Mouse (Mus musculus) limb, embryonic 14.5 days (tissue): ENCODE data around the gene Sesn1. TPM values are rescaled to one million over a fixed set of nuclear protein-coding genes. Genes with fewer than 3 reads are reported as not detected.

Experiments
- ATAC-seq: fragments of 200-750 bp; cut with Nextera tagmentation; 2 replicates; pipeline ENCODE4 v1.8.0; 2017; ENCODE audit warnings: low read depth, moderate number of reproducible peaks, moderate TSS enrichment; ENCODE audit not compliant: low FRiP score
- DNase-seq: peaks from one replicate; pipeline ENCODE4 v3.0.0-alpha.2; 2015; ENCODE audit warnings: low spot score
- H3K27ac ChIP-seq: fragments of 300-500 bp; sonication (generic); replicated peaks from 2 replicates; pipeline ENCODE4 v1.5.1; 2014; ENCODE audit warnings: low read depth, mild to moderate bottlenecking, low read length, moderate library complexity, mixed read lengths
- H3K27me3 ChIP-seq: fragments of 300-500 bp; sonication (generic); 2 replicates; pipeline ENCODE4 v1.6.1; 2014; ENCODE audit warnings: low read length, mixed read lengths; ENCODE audit not compliant: control insufficient read depth, insufficient read depth
- H3K36me3 ChIP-seq: fragments of 300-500 bp; sonication (generic); 2 replicates; pipeline ENCODE4 v1.6.1; 2014; ENCODE audit warnings: mild to moderate bottlenecking, low read length, moderate library complexity, mixed read lengths; ENCODE audit not compliant: control insufficient read depth, insufficient read depth
- H3K4me1 ChIP-seq: fragments of 300-500 bp; sonication (generic); 2 replicates; pipeline ENCODE4 v1.6.1; 2014; ENCODE audit warnings: antibody characterized with exemption, low read length, mixed read lengths; ENCODE audit not compliant: control insufficient read depth, insufficient read depth
- H3K4me2 ChIP-seq: fragments of 300-500 bp; sonication (generic); replicated peaks from 2 replicates; pipeline ENCODE4 v1.6.1; 2014; ENCODE audit warnings: low read depth, mild to moderate bottlenecking, low read length, moderate library complexity; ENCODE audit not compliant: severe bottlenecking
- H3K4me3 ChIP-seq: fragments of 300-500 bp; sonication (generic); replicated peaks from 2 replicates; pipeline ENCODE4 v1.5.1; 2014; ENCODE audit warnings: low read length
- H3K9ac ChIP-seq: fragments of 300-500 bp; sonication (generic); 2 replicates; pipeline ENCODE4 v1.6.1; 2014; ENCODE audit warnings: mild to moderate bottlenecking, low read depth, low read length, moderate library complexity; ENCODE audit not compliant: severe bottlenecking
- H3K9me3 ChIP-seq: fragments of 300-500 bp; sonication (generic); 2 replicates; pipeline ENCODE4 v1.6.1; 2016; ENCODE audit warnings: low read length; ENCODE audit not compliant: control insufficient read depth
- POLR2A ChIP-seq: fragments of 200-500 bp; IDR thresholded peaks from 2 replicates; pipeline ENCODE4 v1.8.0; 2012; ENCODE audit warnings: inconsistent platforms, mild to moderate bottlenecking, moderate library complexity, borderline replicate concordance; ENCODE audit not compliant: insufficient read depth, insufficient read length; ENCODE audit errors: extremely low read depth
- WGBS: fragments of 180-500 bp; shearing (Covaris S2); extraction: QIAGEN DNeasy Blood & Tissue Kit; methylation state at CpG from one replicate; pipeline ENCODE4 v1.1.7; 2014; 5-methylcytosine and 5-hydroxymethylcytosine counted together
- polyA plus RNA-seq, 2 experiments: library from polyadenylated mRNA; depleted of rRNA in 1 of 2; stranded (reverse) in 1 of 2; unstranded in 1 of 2; fragments of >200 nt; fragmentation: Nextera tagmentation in 1 of 2; extraction: Ambion mirVana in 1 of 2; gene quantifications; 2 replicates each; pipeline versions ENCODE4 v1.2.1 to v1.2.3; 2012 to 2014

The Sesn1 gene
- polyA plus RNA-seq, 2 experiments: 37.0 to 42.9 TPM

DNA sequence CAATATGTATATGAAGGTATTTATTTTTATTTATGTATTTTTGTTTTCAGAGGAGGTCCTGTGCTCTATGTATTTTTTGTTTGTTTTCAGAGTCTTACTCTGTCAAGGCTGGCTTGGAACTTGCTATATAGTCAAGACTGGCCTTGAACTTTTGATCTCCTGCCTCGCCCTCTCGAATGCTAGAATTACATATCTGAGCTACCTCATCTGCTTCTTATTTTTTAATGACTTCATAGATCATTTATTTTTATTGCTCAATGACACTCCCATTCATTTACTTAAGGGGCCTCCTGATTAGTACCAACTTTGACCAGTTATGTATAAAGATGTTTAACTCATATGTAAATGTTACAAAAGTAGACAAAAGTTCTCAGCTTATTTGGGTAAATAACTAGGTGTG, 87.1 kb downstream of the Sesn1 start:
- ATAC-seq (no peak), DNase-seq (no peak)
- no peak overlapping the region for H3K4me2 ChIP-seq
- no peak for TF ChIP-seq POLR2A
- H3K27me3 ChIP-seq: no peaks in the 10 kb centered on the region
- H3K9ac ChIP-seq: no peak overlapping the region
- no peaks in the 10 kb centered on the region for H3K9me3 ChIP-seq
- H3K36me3 ChIP-seq: peaks cover 38% of the 10 kb centered on the region
- WGBS: 80% methylated on average over 2 of the region's 2 CpGs
- no peak overlapping the region for H3K4me3 ChIP-seq
- H3K27ac ChIP-seq: no peak overlapping the region
- H3K4me1 ChIP-seq: peaks cover 18% of the 10 kb centered on the region

DNA sequence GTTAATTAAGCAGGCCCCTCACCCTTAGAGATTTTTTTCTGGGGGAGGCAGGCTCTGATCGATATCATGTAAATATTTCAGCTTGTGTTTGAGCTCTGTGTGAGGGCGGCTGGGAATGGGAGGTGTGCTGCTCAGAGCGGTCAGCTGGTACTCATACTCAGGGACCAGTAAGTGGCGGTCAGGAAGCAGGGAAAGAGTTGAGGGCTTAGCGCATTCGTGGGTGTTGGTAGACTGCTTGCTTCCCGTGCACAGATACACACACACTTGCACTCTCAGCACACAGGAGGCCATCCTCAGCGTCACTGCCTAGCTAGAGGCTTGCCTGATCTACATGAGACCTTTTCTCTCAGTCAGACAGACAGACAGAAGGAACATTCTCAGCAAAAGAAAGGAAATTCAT, 91.7 kb downstream of the Sesn1 start:
- no peak overlapping the region for H3K4me3 ChIP-seq
- H3K4me1 ChIP-seq: no peaks in the 10 kb centered on the region
- no peaks in the 10 kb centered on the region for H3K9me3 ChIP-seq
- DNase-seq (no peak), ATAC-seq (no peak)
- H3K36me3 ChIP-seq: peaks cover 63% of the 10 kb centered on the region
- H3K4me2 ChIP-seq: no peak overlapping the region
- no peak for TF ChIP-seq POLR2A
- H3K27me3 ChIP-seq: no peaks in the 10 kb centered on the region
- H3K27ac ChIP-seq: no peak overlapping the region
- 87% methylated on average over 8 of the region's 8 CpGs for WGBS
- no peak overlapping the region for H3K9ac ChIP-seq

DNA sequence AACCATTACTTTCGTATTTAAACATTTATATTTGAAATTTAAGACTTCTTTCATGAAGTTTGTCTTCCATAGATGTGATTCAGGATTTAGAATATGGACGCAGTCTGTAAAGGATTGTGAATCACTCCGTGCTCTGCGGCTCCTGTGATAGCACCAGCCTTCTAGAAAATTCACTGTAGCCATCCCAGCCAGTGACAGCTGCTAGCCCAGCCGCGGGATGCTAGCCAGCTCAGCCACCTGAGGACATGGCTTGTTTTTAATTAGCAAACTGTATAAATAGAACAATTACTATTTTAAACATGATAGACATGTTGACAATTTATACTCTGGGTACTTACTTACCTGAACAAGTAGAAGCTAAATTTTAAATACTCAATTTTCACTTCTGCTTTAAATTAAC, 92.1 kb downstream of the Sesn1 start:
- ATAC-seq (no peak), DNase-seq (no peak)
- Histone ChIP-seq H3K36me3 (peaks cover 64% of the 10 kb centered on the region), H3K4me2 (no peak overlapping the region), H3K9ac (no peak overlapping the region), H3K4me3 (no peak overlapping the region), H3K27me3 (no peaks in the 10 kb centered on the region), H3K4me1 (no peaks in the 10 kb centered on the region), H3K9me3 (no peaks in the 10 kb centered on the region), H3K27ac (no peak overlapping the region)
- 88% methylated on average over 6 of the region's 6 CpGs for WGBS
- no peak for TF ChIP-seq POLR2A

DNA sequence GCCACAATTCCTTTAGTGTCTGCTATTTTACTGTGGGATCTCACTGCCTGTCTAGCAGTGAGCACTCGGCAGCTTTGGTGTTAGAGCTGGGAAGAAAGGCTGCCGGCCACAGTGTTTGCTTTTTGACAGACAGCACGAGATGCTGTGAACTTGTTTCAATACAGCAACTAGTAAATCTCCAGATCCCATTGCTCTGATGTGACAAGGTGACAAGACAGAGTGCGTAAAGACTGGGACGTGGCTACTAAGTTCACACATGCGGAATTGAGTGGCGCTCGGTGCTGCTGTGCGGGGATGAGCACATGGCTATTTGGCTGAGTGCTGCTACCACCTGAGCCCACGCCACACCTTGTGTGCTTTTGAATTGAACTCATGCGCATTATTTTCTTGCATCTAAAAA, 97.7 kb downstream of the Sesn1 start:
- peaks cover 47% of the 10 kb centered on the region for H3K36me3 ChIP-seq
- 81% methylated on average over 11 of the region's 11 CpGs for WGBS

DNA sequence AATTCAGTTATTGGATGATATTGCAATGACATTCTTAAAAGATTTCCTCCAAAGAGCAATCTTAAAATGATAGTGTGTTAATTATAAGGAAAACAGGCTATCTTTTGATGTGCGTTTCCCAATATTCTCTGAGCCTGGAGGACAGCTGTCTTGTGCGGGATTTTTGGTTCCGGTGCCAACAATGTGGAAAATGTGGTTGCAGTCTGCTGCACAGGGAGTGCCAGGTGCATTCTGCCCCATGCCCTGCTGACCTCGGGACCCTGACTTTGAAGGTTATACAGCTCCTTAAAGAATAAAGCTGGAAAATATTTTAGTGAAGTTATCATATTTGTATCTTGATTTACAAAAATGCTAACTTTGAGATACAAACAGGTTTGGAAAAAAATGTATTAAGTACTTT, 98.2 kb downstream of the Sesn1 start:
- no peak overlapping the region for H3K4me3 ChIP-seq
- WGBS: 73% methylated on average over 4 of the region's 4 CpGs

More for the DNA sequence above, 97.7 kb downstream of the Sesn1 start:
- no peak overlapping the region for H3K4me3 ChIP-seq
- no peak overlapping the region for H3K27ac ChIP-seq
- no peak for DNase-seq
- no peaks in the 10 kb centered on the region for H3K27me3 ChIP-seq
- H3K4me1 ChIP-seq: no peaks in the 10 kb centered on the region
- no peak overlapping the region for H3K9ac ChIP-seq
- no peaks in the 10 kb centered on the region for H3K9me3 ChIP-seq
- H3K4me2 ChIP-seq: no peak overlapping the region
- TF ChIP-seq POLR2A: no peak
- no peak for ATAC-seq

DNA sequence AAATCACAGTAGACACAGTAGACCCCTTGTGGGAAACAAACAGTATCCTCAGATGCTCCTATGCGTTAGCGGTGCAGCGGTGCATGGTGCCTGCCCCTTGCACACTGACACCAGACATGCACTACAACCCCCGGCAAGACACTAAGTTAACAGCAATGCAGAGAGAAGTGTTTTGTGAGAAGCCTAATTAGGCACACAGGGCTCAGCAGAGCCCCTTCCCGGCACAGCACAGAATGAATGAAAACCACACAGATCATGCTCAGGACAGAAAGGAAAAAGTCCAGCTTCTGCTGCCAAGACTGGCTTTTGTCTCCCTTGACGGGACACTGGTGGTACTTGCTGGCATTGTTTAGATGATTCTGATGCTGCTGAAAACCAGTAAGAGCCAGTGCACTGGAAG, 99.2 kb downstream of the Sesn1 start:
- Histone ChIP-seq H3K4me2 (no peak overlapping the region), H3K27ac (no peak overlapping the region), H3K36me3 (peaks cover 35% of the 10 kb centered on the region), H3K9me3 (no peaks in the 10 kb centered on the region), H3K27me3 (no peaks in the 10 kb centered on the region), H3K4me3 (no peak overlapping the region), H3K4me1 (no peaks in the 10 kb centered on the region), H3K9ac (no peak overlapping the region)
- TF ChIP-seq POLR2A: no peak
- DNase-seq: no peak
- no peak for ATAC-seq
- 77% methylated on average over 6 of the region's 6 CpGs for WGBS

More for the DNA sequence above, 98.2 kb downstream of the Sesn1 start:
- peaks cover 43% of the 10 kb centered on the region for H3K36me3 ChIP-seq
- no peaks in the 10 kb centered on the region for H3K4me1 ChIP-seq
- H3K27ac ChIP-seq: no peak overlapping the region
- DNase-seq (no peak), ATAC-seq (no peak)
- no peak overlapping the region for H3K4me2 ChIP-seq
- H3K27me3 ChIP-seq: no peaks in the 10 kb centered on the region
- no peaks in the 10 kb centered on the region for H3K9me3 ChIP-seq
- TF ChIP-seq POLR2A: no peak
- no peak overlapping the region for H3K9ac ChIP-seq
